Mouse (Mus musculus) MEL (cell line): ENCODE results near the gene Taar2. TPM values are rescaled to one million over a fixed set of nuclear protein-coding genes. Genes with fewer than 3 reads are reported as not detected.

Experiments used
- DNase-seq: peaks from one replicate; pipeline ENCODE4 v3.0.0; 2011; ENCODE audit warnings: low read depth, low spot score
- H3K27ac ChIP-seq: 2 replicates; pipeline ENCODE4 v1.5.1; 2012; ENCODE audit warnings: low read depth, mild to moderate bottlenecking, control low read depth, low read length, moderate library complexity; ENCODE audit not compliant: control insufficient read depth
- H3K27me3 ChIP-seq, 2 experiments: fragments of 150-350 bp in 1 of 2; sonication (generic) in 1 of 2; 2 replicates each; pipeline ENCODE4 v1.6.1; 2012; ENCODE audit warnings: low read length in 2 of 2, mild to moderate bottlenecking in 2 of 2, improper control_type of control experiment in 1 of 2, moderate library complexity in 1 of 2; ENCODE audit not compliant: insufficient read depth in 2 of 2, control insufficient read depth in 1 of 2
- H3K36me3 ChIP-seq, 2 experiments: 2 replicates each; pipeline ENCODE4 v1.6.1; 2012 to 2014; ENCODE audit warnings: low read length in 2 of 2, improper control_type of control experiment in 1 of 2, inconsistent platforms in 1 of 2, mild to moderate bottlenecking in 1 of 2; ENCODE audit not compliant: insufficient read depth in 2 of 2, control insufficient read depth in 1 of 2
- H3K4me1 ChIP-seq, 2 experiments: fragments of 150-350 bp in 1 of 2; sonication (generic) in 1 of 2; 2 replicates each; pipeline ENCODE4 v1.6.1; 2012; ENCODE audit warnings: low read length in 2 of 2, improper control_type of control experiment in 1 of 2, mild to moderate bottlenecking in 1 of 2; ENCODE audit not compliant: insufficient read depth in 2 of 2, control insufficient read depth in 1 of 2
- H3K4me3 ChIP-seq, 2 experiments: fragments of 150-350 bp in 1 of 2; sonication (generic) in 1 of 2; 2 replicates each; pipeline ENCODE4 v1.5.1; 2012; ENCODE audit warnings: low read depth in 2 of 2, low read length in 2 of 2, mild to moderate bottlenecking in 2 of 2, moderate library complexity in 2 of 2, control low read depth in 1 of 2, improper control_type of control experiment in 1 of 2; ENCODE audit not compliant: control insufficient read depth in 1 of 2, insufficient read depth in 1 of 2
- H3K79me2 ChIP-seq: 2 replicates; pipeline ENCODE4 v1.6.1; 2012; ENCODE audit warnings: mild to moderate bottlenecking, low read length, moderate library complexity; ENCODE audit not compliant: control insufficient read depth, poor library complexity, insufficient read depth
- H3K9ac ChIP-seq: 2 replicates; pipeline ENCODE4 v1.6.1; 2012; ENCODE audit warnings: low read depth, mild to moderate bottlenecking, control low read depth, low read length, moderate library complexity; ENCODE audit not compliant: control insufficient read depth, poor library complexity, severe bottlenecking
- H3K9me3 ChIP-seq: fragments of 150-350 bp; sonication (generic); replicated peaks from 2 replicates; pipeline ENCODE4 v1.6.1; 2012; ENCODE audit warnings: mild to moderate bottlenecking, low read length, improper control_type of control experiment, moderate library complexity; ENCODE audit not compliant: insufficient read depth
- CHD1 ChIP-seq: IDR thresholded peaks from 2 replicates; pipeline ENCODE4 v1.6.1; 2012; ENCODE audit warnings: low read depth, mild to moderate bottlenecking, inconsistent platforms, low read length, improper control_type of control experiment
- CHD2 ChIP-seq: IDR thresholded peaks from 2 replicates; pipeline ENCODE4 v1.6.1; 2011; ENCODE audit warnings: low read length, improper control_type of control experiment
- CTCF ChIP-seq, 3 experiments: IDR thresholded peaks in 2 of 3; conservative IDR thresholded peaks in 1 of 3; 2 replicates each; pipeline ENCODE4 v1.5.1; 2011 to 2012; ENCODE audit warnings: low read length in 3 of 3, low read depth in 2 of 3, mild to moderate bottlenecking in 2 of 3, improper control_type of control experiment in 1 of 3, inconsistent platforms in 1 of 3, mixed read lengths in 1 of 3, moderate library complexity in 1 of 3; ENCODE audit not compliant: control insufficient read depth in 1 of 3, insufficient read depth in 1 of 3, poor library complexity in 1 of 3, severe bottlenecking in 1 of 3
- E2F4 ChIP-seq: IDR thresholded peaks from 2 replicates; pipeline ENCODE4 v1.6.1; 2011; ENCODE audit warnings: low read depth, low read length, improper control_type of control experiment, borderline replicate concordance
- EP300 ChIP-seq, 2 experiments: IDR thresholded peaks; 2 replicates each; pipeline ENCODE4 v1.6.1; 2011; ENCODE audit warnings: improper control_type of control experiment in 2 of 2, low read length in 2 of 2, low read depth in 1 of 2, mild to moderate bottlenecking in 1 of 2
- GATA1 ChIP-seq: IDR thresholded peaks from 2 replicates; pipeline ENCODE4 v1.6.1; 2011; ENCODE audit warnings: low read depth, low read length, improper control_type of control experiment
- HCFC1 ChIP-seq: IDR thresholded peaks from 2 replicates; pipeline ENCODE4 v1.6.1; 2012; ENCODE audit warnings: low read depth, mild to moderate bottlenecking, inconsistent platforms, low read length, improper control_type of control experiment, moderate library complexity
- MAX ChIP-seq: IDR thresholded peaks from 2 replicates; pipeline ENCODE4 v1.6.1; 2011; ENCODE audit warnings: low read length, improper control_type of control experiment
- MXI1 ChIP-seq: IDR thresholded peaks from 2 replicates; pipeline ENCODE4 v1.6.1; 2011; ENCODE audit warnings: mild to moderate bottlenecking, low read depth, low read length, improper control_type of control experiment
- MYB ChIP-seq: IDR thresholded peaks from 2 replicates; pipeline ENCODE4 v1.6.1; 2011; ENCODE audit warnings: mild to moderate bottlenecking, low read depth, low read length, improper control_type of control experiment
- MYC ChIP-seq: IDR thresholded peaks from 2 replicates; pipeline ENCODE4 v1.6.1; 2011; ENCODE audit warnings: low read depth, mild to moderate bottlenecking, low read length, improper control_type of control experiment, moderate library complexity
- NRF1 ChIP-seq: IDR thresholded peaks from 2 replicates; pipeline ENCODE4 v1.6.1; 2014; ENCODE audit warnings: low read depth, mild to moderate bottlenecking, inconsistent platforms, low read length, improper control_type of control experiment, moderate library complexity; ENCODE audit not compliant: poor library complexity, insufficient read depth, severe bottlenecking
- POLR2AphosphoS5 ChIP-seq: IDR thresholded peaks from 2 replicates; pipeline ENCODE4 v1.6.1; 2012; ENCODE audit warnings: low read depth, borderline replicate concordance, mild to moderate bottlenecking, inconsistent platforms, low read length, moderate library complexity, mixed read lengths
- RAD21 ChIP-seq: IDR thresholded peaks from 2 replicates; pipeline ENCODE4 v1.6.1; 2011; ENCODE audit warnings: mild to moderate bottlenecking, low read depth, low read length, improper control_type of control experiment
- TBP ChIP-seq: IDR thresholded peaks from 2 replicates; pipeline ENCODE4 v1.8.0; 2011; ENCODE audit warnings: low read depth, low read length, improper control_type of control experiment
- UBTF ChIP-seq: IDR thresholded peaks from 2 replicates; pipeline ENCODE4 v1.6.1; 2012; ENCODE audit warnings: low read depth, mild to moderate bottlenecking, inconsistent platforms, low read length, improper control_type of control experiment, moderate library complexity, borderline replicate concordance; ENCODE audit not compliant: insufficient read depth
- USF1 ChIP-seq: IDR thresholded peaks from 2 replicates; pipeline ENCODE4 v1.6.1; 2014; ENCODE audit warnings: low read depth, mild to moderate bottlenecking, inconsistent platforms, low read length, improper control_type of control experiment, moderate library complexity
- USF2 ChIP-seq, 2 experiments: IDR thresholded peaks; 2 replicates each; pipeline ENCODE4 v1.6.1; 2011 to 2012; ENCODE audit warnings: improper control_type of control experiment in 2 of 2, low read length in 2 of 2, borderline replicate concordance in 1 of 2, inconsistent platforms in 1 of 2, low read depth in 1 of 2, mild to moderate bottlenecking in 1 of 2; ENCODE audit not compliant: insufficient read depth in 1 of 2
- polyA plus RNA-seq, 2 experiments: library from polyadenylated mRNA; stranded (reverse) in 1 of 2; unstranded in 1 of 2; fragments of >175 nt in 1 of 2; fragments of >200 nt in 1 of 2; gene quantifications; 2 replicates each; pipeline versions ENCODE4 v1.2.1 to v1.2.4; 2012; ENCODE audit warnings: low replicate concordance in 2 of 2, low read depth in 1 of 2; ENCODE audit not compliant: insufficient read length in 2 of 2, insufficient read depth in 1 of 2, missing spikeins in 1 of 2
- total RNA-seq: library from RNA; depleted of rRNA; stranded (reverse); fragments of 300-350 nt; gene quantifications from 2 replicates; pipeline ENCODE4 v1.2.3, GENCODE M21; 2012

Taar2 gene
- total and polyA plus RNA-seq, 3 experiments: not detected

- Histone ChIP-seq H3K79me2 (no peaks in the 10 kb centered on the region), H3K4me3 (no peak within 1 kb of the TSS), H3K27me3 (no peaks in the 10 kb centered on the region), H3K4me1 (no peaks in the 10 kb centered on the region), H3K9me3 (no peaks in the 10 kb centered on the region), H3K27ac (no peak within 1 kb of the TSS), H3K36me3 (no peaks in the 10 kb centered on the region), H3K9ac (no peak within 1 kb of the TSS)
- no peak for DNase-seq
- TF ChIP-seq HCFC1 (no peak), E2F4 (no peak), TBP (no peak), EP300 (IDR thresholded peaks at IDR 0.05; ENCODE audit: low read depth in 1 of 2, low read length in 2 of 2) (no peak), UBTF (no peak), RAD21 (no peak), CHD1 (no peak), CHD2 (no peak), POLR2AphosphoS5 (no peak), MYC (no peak), MXI1 (no peak), NRF1 (no peak)
These were observed 18.3 kb upstream of the Taar2 start, which contains the start of gene Taar1 for GRCm38 (mm10) chr10:23920056-23920455. Gene Taar1 (plus strand): TSS chr10:23920356.

GRCm38 (mm10) chr10:23922468-23922867 is 15.9 kb upstream of the Taar2 start:
- H3K27ac ChIP-seq: no peak overlapping the region
- H3K4me3 ChIP-seq: no peak overlapping the region
- DNase-seq: no peak
- no peaks in the 10 kb centered on the region for H3K36me3 ChIP-seq
- no peaks in the 10 kb centered on the region for H3K79me2 ChIP-seq
- TF ChIP-seq GATA1 (no peak), MXI1 (no peak), MYB (no peak), USF2 (IDR thresholded peaks at IDR 0.05; ENCODE audit: borderline replicate concordance in 1 of 2, insufficient read depth in 1 of 2, low read depth in 1 of 2, low read length in 2 of 2) (no peak), MAX (no peak), USF1 (no peak), CTCF (IDR thresholded peaks at IDR 0.05 in 2 of 3, conservative IDR thresholded peaks at IDR 0.05 in 1 of 3; ENCODE audit: control insufficient read depth in 1 of 3, insufficient read depth in 1 of 3, low read depth in 2 of 3, low read length in 3 of 3, poor library complexity in 1 of 3, severe bottlenecking in 1 of 3) (no peak)
- TF ChIP-seq, all 39 proteins: peak for 0
- Histone ChIP-seq H3K4me1 (no peaks in the 10 kb centered on the region), H3K27me3 (no peaks in the 10 kb centered on the region), H3K9me3 (no peaks in the 10 kb centered on the region), H3K9ac (no peak overlapping the region)
